Mouse (Mus musculus) cerebellum, adult 11-12 months (tissue): ENCODE data around the gene Slc25a19.

Experiments
- DNase-seq: peaks from one replicate; pipeline ENCODE4 v3.0.0; 2022

The Slc25a19 gene

GRCm38 (mm10) chr11:115616893-115617292 lies 11.2 kb downstream of the Slc25a19 start:
- no peak for DNase-seq

DNA sequence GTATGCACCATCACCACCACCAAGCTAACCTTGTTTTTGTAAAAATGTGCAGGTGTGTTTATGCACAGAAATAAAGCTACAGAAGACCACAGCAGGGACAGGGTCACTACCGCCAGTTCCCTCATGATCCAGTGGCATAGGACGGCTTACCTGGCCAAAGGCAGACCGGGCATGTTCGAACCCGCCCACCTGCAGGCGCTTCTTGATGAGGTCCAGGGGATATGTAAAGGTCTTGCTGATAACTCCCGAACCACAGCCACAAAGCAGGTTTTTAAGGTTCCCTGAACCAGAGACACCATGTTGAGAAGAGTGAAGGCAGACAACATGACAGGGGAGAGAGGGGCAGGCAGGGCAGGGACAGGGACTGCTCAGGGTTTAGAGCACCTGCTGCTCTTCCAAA lies 11.7 kb downstream of the Slc25a19 start:
- peak; percentile 18 for DNase-seq

DNA sequence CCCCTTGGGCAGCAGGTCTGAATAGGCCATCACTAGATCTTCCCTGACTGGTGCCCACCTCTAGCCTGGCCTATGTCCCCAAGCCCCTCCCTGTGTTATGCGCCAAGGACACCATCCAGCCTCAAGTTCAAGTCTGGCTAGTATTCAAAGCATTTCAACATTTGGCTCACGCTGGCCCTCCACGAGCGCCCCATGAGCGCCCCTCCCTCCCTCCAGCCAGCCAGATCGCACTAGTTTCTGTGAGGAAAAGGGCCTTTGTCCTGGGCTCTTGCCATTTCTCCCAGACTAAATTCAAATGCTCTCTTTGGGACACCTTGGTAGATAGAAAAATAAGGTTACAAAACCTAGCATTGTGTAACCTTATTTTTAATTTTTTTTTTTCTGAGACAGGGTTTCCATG lies 12.2 kb downstream of the Slc25a19 start:
- DNase-seq = peak; percentile 35

DNA sequence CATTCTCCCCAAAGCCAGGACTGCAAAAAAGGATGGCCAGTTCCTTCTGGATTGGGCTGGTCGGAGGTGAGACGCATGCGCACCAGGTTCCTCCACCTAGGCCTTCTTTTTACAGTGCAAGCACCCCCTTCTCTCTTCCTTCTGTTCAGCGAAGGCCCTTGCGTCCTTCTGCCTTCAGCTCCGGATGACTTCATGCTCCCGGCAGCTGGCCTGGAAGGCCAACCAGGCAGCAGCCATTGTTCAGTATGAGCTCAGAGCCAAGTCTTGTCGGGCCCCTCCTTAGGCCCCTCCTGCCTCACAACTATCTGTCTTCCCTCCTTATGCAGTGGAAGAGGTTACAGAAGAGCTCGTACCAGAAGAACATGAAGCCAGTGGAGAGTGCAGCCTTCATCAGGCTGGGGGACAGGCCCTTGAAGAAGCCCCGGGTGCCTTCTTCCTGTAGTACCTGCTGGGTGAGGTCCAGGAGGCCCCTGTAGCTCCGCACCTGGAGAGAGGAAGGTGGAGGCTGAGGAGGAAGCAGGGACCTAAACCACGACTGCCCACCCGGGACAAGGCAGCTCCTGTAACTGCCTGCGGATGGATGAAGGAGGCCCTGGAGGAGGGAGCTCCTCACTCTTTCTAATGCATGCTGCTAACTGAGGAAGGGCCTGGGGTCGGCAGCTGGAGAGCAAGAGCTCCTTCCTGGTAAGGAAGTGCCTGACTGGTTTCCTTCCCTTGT lies 12.8 kb downstream of the Slc25a19 start:
- peak; percentile 35 for DNase-seq

DNA sequence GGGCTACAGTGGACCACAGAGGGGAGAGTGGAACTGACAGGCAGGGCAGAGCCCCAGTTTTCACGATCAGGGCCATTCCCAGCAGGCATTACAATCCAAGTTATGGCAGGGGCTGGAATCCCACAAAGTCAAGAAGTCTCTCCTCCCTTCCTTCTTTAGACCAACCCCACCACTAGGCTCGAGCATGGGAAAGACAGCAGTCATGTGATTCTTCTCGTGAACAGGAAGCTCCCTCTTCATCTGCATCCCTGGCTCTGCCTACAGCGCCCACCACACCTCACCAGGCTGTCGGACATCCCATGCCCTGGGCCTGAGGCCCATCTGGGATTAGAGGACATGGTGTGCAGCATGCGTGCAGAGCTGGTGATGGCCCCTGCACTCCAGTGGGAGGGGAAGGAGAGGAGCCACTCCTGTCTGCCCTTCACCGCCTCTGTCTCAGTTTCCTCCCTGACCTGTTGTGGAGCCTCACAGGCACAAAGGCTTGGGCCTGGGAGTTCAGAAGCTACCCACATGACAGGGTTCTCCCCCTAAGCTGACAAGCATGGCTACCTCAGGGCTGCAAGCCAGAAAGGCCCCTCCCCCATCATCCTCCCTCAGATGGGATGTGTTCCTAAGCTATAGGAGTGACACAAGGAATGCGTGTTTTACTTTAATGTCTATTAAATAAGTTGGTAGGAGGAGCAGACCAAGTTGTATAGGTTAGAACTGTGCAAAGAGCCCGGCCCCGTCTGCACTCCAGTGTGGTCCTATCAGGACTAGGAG lies 13.6 kb downstream of the Slc25a19 start:
- peak; percentile 54 for DNase-seq

- DNase-seq = peak; percentile 47
Observed at GRCm38 (mm10) chr11:115613138-115613945, 14.8 kb downstream of the Slc25a19 start.

DNA sequence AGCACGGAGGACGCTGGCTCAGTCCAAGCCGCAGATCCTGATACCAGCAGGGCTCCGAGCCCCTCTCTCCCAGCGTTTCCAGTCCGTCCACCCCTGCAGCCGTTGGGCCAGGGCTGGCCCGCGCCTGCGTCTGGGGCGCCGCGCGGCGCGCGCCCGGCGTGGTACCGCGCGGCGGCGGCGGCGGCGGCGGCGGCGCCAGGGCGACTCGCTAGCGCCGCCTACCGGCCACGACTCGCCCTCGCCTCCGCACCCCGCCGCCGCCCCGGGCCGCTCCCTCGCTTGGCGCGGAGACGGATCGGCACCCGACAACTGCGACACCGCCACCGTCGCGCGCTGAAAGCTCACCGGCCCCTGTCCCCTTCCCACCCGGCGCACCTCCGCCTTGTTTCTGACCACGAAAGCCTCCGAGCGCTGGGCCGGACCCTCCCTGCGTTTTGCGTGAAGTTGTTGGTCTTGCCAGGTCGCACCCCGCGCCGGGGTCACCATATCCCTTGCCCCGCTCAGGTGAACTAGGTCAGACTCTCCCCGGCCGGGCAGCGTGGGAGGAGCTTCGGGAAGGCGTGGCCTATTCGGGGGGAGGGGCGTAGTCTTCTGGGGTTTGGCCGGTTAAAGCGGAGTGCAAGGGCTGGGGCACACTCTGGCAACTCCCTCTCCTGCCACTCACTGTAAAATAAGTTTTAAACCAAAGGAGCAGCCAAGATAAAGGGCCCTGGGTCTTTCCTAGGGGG lies 15.5 kb downstream of the Slc25a19 start, which contains the start of gene Mif4gd:
Gene Mif4gd, minus strand, starts transcription at position 560 of the 728 bp plus-strand sequence.
- peak; percentile 93 for DNase-seq

DNA sequence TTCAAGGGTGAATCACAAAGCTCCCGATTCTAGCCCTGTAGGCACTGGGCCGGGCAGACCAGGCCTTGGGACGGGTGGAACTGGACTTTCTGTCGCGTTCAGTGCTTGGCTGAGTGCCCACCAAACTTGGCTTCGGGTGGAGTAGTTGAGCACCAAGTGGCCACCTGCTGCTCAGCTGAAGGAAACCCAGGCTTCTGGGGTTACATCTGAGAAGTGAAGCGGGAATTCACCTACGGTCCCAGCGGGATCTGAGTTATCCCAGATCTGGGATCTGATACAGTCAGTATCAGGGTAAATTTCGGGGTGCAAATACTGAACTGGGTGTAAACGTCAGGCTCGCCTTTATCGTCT lies 16.1 kb downstream of the Slc25a19 start:
- DNase-seq = peak; percentile 78

DNA sequence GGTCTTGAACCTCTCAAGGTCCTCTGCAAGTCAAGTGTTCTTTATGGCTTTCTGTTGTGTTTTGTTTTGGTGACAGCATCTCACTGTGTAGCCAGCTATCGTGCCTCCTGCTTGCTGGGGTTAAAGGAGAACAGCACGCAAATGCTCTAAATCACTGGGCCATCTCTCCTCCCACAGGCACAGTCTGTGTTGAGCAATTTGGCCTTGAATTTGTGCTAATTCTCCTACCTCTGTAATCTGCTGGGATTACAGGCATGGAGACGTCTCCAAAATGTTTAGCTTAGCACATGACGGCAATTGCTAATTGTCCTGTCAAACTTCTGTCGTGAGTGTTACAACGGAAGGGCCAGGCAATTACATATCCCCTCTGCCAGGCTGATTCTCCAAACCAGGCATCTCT lies 16.9 kb downstream of the Slc25a19 start:
- DNase-seq = no peak

DNA sequence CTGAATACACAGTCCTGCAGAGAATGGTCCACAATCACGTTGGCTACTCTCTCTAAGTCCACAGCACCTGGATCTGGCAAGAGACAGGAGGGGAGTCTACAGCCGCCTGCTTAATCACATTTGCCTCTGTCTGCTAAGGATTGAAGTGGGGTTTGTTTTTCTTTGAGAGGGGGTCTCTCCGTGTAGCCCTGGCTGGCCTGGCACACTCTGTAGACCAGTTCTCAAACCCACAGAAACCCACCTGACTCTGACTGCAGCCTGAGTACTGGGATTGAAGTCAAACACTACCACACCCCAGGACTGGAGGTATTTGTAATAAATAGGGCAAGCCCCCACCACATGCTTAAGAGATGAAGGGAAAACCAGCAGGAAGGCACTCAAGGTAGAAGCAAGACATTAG lies 18.5 kb downstream of the Slc25a19 start:
- DNase-seq = no peak

- DNase-seq = no peak
Observed at GRCm38 (mm10) chr11:115608421-115609399, 19.4 kb downstream of the Slc25a19 start.

GRCm38 (mm10) chr11:115606733-115607132 lies 21.4 kb downstream of the Slc25a19 start:
- DNase-seq = no peak

DNA sequence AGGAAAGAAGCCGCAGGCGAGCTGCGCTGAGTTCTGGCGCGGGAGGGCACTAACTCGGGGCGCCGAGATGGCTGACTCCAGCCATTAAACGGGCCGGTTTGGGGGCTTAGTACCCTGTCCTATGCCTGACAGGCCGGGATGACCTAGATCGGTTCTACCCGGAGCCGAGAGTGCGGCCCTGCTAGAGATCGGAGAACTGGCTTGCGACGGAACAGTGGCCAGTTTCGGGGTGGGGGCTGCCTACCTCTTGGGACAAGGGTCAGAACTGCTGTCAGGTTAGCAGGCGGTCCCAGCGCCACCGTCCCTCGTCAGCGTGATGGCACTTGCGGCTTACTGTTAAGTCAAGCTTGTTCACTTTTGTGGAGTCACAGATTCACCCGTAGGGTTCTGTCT lies 23.8 kb downstream of the Slc25a19 start:
- DNase-seq = peak; percentile 56

DNA sequence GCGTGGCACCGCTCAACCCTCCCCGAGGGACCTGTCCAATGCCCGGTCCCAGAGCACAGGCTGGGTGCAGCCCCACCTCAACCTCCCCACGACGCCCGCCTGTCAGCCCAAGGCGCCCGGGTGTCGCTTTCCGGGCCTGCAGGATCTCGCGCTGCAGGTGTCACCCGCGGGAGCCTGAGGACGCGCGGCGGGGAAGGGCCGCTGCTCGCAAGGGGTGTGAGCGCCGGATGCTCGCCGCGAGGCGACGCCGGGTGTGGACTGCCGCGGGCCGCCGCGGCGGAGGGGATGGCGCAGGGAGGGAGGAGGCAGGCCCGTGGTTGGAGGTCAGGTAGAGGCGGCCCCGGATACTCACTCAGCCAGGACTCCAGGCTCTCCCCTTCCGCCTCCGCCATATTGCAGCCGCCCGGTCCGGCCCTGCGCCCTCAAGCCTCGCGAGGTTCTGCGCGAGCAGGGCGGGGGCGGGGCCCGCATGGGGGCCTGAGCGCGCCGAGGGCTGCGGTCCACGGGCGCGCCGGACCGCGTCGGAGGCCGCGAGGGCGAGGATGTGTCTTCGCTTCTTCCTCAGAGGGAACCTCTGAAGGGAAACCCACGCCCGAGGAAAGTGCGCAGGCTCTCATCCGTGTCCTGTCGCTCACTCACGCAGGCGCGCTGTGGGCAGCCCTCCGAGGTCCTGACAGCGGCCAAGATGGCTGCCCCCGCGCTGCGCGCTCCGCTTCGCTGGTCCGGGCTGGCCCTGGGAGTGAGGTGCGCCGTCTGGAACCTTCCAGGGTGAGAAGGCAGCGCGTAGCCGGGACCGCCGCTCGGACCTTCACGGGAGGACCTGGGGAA lies 24.4 kb downstream of the Slc25a19 start, which contains the start of the genes Mrps7 and Gga3:
Gene Mrps7, plus strand, starts transcription at position 450 of the 828 bp plus-strand sequence.
Gene Gga3, minus strand, starts transcription at position 576 of the 828 bp plus-strand sequence.
- peak; percentile 89 for DNase-seq

DNA sequence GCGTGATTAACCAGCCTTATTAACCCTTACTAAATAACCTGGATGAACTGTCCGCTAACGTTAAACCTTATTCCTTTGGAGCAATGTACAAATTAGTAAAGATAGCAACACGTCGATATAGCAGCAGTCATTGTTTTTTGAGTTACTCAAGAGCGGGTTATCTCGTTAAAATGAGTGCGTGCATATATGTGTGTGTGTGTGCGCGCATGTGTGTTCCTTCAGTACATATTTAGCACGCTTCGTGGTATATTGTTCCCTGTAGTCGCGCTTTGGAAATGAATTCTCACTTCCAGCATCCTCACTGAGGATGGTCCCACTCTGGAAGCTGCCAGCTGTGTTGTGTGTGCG lies 25.0 kb downstream of the Slc25a19 start:
- no peak for DNase-seq

DNA sequence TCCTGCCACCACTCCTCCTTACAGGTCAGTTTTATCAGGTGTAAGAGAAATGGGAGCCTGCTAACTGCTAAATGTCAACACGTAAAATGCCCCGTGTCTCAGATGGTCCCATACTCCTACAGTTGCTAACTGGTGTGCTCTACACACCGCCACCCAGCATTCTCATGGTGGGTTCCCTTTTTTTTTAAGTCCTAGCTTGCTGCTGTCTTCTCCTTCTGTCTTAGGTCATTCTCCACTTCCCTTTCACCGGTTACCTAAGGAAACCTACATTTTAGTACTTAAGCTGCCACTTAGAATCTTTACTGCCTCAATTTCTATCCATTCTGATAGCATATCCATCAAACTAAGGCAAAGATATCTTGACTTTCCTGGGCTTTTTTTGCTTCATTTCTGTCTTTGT lies 26.9 kb downstream of the Slc25a19 start:
- no peak for DNase-seq

DNA sequence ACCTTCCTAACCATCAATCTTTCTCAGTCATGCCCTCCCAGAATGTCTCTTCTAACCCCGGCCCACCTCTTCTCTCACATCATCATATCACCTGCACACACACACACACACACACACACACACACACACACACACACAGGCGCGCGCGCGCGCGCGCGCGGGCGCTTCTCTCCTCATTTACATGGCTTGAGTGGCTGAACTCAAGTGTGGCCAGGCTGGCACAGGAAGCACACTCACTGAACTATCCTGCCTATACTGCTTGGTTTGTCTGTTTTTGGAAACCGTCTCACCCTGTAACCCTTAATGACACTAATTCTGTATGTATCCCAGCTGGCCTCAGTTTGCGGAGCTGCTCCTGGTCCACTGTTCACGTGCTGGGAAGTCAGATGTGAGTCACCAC lies 27.4 kb downstream of the Slc25a19 start:
- DNase-seq = no peak

- DNase-seq = no peak
Observed at GRCm38 (mm10) chr11:115599722-115600121, 28.4 kb downstream of the Slc25a19 start.

- no peak for DNase-seq
Observed at GRCm38 (mm10) chr11:115598309-115598708, 29.8 kb downstream of the Slc25a19 start.

GRCm38 (mm10) chr11:115595209-115595608 lies 32.9 kb downstream of the Slc25a19 start:
- no peak for DNase-seq
